Comparison of ENCODE assay signal across 10 mouse cellular contexts in the genomic region with DNA sequence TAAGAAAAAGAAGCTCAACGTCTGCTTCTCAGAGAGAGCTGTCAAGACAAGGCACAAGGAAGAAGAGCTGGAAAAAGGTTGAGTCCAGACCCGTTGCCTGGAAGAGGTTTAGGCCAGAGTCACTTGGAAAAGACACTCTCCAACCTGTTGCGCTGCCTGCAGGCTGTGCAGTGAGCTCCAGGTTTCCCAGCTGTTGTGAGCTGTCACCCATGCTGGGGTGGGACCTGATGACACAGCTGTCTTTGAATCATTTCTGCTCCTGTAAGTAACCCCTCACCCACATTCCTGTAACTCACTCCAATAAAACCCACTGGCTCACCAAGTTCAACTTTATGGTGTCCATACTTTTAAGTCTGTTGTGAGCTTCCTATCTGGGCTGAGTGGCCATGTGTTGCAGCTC. TPM values are rescaled to one million over a fixed set of nuclear protein-coding genes. Genes with fewer than 3 reads are reported as not detected.
A peak's percentile ranks its signal among the peaks of the same experiment; 100 is the strongest.
DNase-seq lines count a peak whose midpoint lies in the region; ATAC-seq and TF ChIP-seq lines count a peak whose summit lies in the region.
"Had no signal": no experiment of that assay in that cellular context is flagged by ENCODE, and none has a peak within 500 bp of the region (broad histone marks: within the 10 kb centered on the region; RNA-seq: fewer than 3 reads in every experiment).

No protein-coding gene starts in this region.

- WGBS in heart, embryonic 12.5 days = 70% methylated on average over 3 of the region's 3 CpGs
- WGBS in midbrain, embryonic 12.5 days = 90% methylated on average over 3 of the region's 3 CpGs
- 90% methylated on average over 3 of the region's 3 CpGs for WGBS in midbrain, embryonic 10.5 days
- 83% methylated on average over 3 of the region's 3 CpGs for WGBS in liver, embryonic 13.5 days (ENCODE audit: insufficient replicate concordance)
- 38% methylated on average over 3 of the region's 3 CpGs for WGBS in olfactory bulb, adult 2 months

- H3K27me3 ChIP-seq in heart, embryonic 12.5 days (replicated peaks) = no peaks in the 10 kb centered on the region
- H3K27me3 ChIP-seq in midbrain, embryonic 12.5 days = no peaks in the 10 kb centered on the region
- no peaks in the 10 kb centered on the region for H3K27me3 ChIP-seq in midbrain, embryonic 10.5 days (ENCODE audit: low read depth, poor library complexity, severe bottlenecking)
- no peaks in the 10 kb centered on the region for H3K27me3 ChIP-seq in liver, embryonic 13.5 days
- H3K27me3 ChIP-seq: intestine, embryonic 15.5 days had no signal

- ATAC-seq in heart, embryonic 12.5 days (ENCODE audit: insufficient number of reproducible peaks, low FRiP score) = no peak
- ATAC-seq in midbrain, embryonic 12.5 days (ENCODE audit: low FRiP score, low read depth) = no peak
- no peak for ATAC-seq in liver, embryonic 13.5 days (ENCODE audit: low read depth)
- no peak for ATAC-seq in inflammation-experienced regulatory T-cells, adult 6 months
- ATAC-seq: intestine, embryonic 15.5 days had no signal

- peak overlapping the region; percentile 67 for H3K27ac ChIP-seq in heart, embryonic 12.5 days (ENCODE audit: poor library complexity, severe bottlenecking)
- no peak overlapping the region for H3K27ac ChIP-seq in midbrain, embryonic 12.5 days (replicated peaks)
- no peak overlapping the region for H3K27ac ChIP-seq in midbrain, embryonic 10.5 days (replicated peaks)
- H3K27ac ChIP-seq in liver, embryonic 13.5 days = peak overlapping the region; percentile 65
- H3K27ac ChIP-seq in olfactory bulb, adult 2 months (ENCODE audit: insufficient read depth, low read depth, low read length) = peak overlapping the region; percentile 46
- H3K27ac ChIP-seq: intestine, embryonic 15.5 days had no signal

- H3K4me1 ChIP-seq in heart, embryonic 12.5 days (replicated peaks) = peaks cover 58% of the 10 kb centered on the region
- H3K4me1 ChIP-seq in midbrain, embryonic 12.5 days = peaks cover 27% of the 10 kb centered on the region
- H3K4me1 ChIP-seq in midbrain, embryonic 10.5 days = peaks cover 31% of the 10 kb centered on the region
- H3K4me1 ChIP-seq in liver, embryonic 13.5 days (replicated peaks) = peaks cover 72% of the 10 kb centered on the region
- H3K4me1 ChIP-seq in olfactory bulb, adult 2 months (ENCODE audit: control insufficient read depth, insufficient read depth, low read length) = peaks cover 20% of the 10 kb centered on the region

- no peak overlapping the region for H3K9ac ChIP-seq in heart, embryonic 12.5 days
- H3K9ac ChIP-seq in midbrain, embryonic 12.5 days (replicated peaks) = no peak overlapping the region
- H3K9ac ChIP-seq in liver, embryonic 13.5 days = no peak overlapping the region
- H3K9ac ChIP-seq: intestine, embryonic 15.5 days had no signal

- peak overlapping the region; percentile 49; the same call in 1 of the 2 replicates for H3K4me2 ChIP-seq in heart, embryonic 12.5 days
- peak overlapping the region; percentile 93 for H3K4me2 ChIP-seq in midbrain, embryonic 12.5 days (replicated peaks)
- H3K4me2 ChIP-seq in liver, embryonic 13.5 days = no peak overlapping the region
- H3K4me2 ChIP-seq: intestine, embryonic 15.5 days had no signal

- no peak for TF ChIP-seq CTCF in olfactory bulb, adult 2 months (IDR thresholded peaks at IDR 0.05; ENCODE audit: insufficient read depth, low read depth, low read length)

- H3K36me3 ChIP-seq in heart, embryonic 12.5 days = peaks cover 9% of the 10 kb centered on the region; the same call in 1 of the 2 replicates
- peaks cover 13% of the 10 kb centered on the region; the same call in 1 of the 2 replicates for H3K36me3 ChIP-seq in midbrain, embryonic 12.5 days
- peaks cover 31% of the 10 kb centered on the region for H3K36me3 ChIP-seq in midbrain, embryonic 10.5 days
- H3K36me3 ChIP-seq in liver, embryonic 13.5 days = peaks cover 12% of the 10 kb centered on the region
- H3K36me3 ChIP-seq: intestine, embryonic 15.5 days had no signal

- intact Hi-C loops in heart, postnatal 36 days (cut with DNase I) = loop anchor here (2.0 kb wide), 1 partner anchor 19 kb away; no protein-coding TSS in a partner anchor

- DNase-seq in heart, postnatal 36 days = no peak
- DNase-seq in midbrain, embryonic 10.5 days (ENCODE audit: low spot score) = no peak
- no peak for DNase-seq in liver, embryonic 13.5 days
- DNase-seq in adrenal gland, adult 2 months = no peak
- DNase-seq: left cerebral cortex, postnatal 4 days had no signal

- H3K4me3 ChIP-seq in heart, embryonic 12.5 days = no peak overlapping the region
- no peak overlapping the region for H3K4me3 ChIP-seq in midbrain, embryonic 12.5 days
- H3K4me3 ChIP-seq in midbrain, embryonic 10.5 days = no peak overlapping the region
- H3K4me3 ChIP-seq in liver, embryonic 13.5 days (replicated peaks) = no peak overlapping the region
- peak overlapping the region; percentile 52 for H3K4me3 ChIP-seq in olfactory bulb, adult 2 months (ENCODE audit: insufficient read depth, low read depth, low read length)
- H3K4me3 ChIP-seq: intestine, embryonic 15.5 days had no signal

- H3K9me3 ChIP-seq in heart, embryonic 12.5 days (replicated peaks) = no peaks in the 10 kb centered on the region
- H3K9me3 ChIP-seq in midbrain, embryonic 12.5 days = no peaks in the 10 kb centered on the region
- no peaks in the 10 kb centered on the region for H3K9me3 ChIP-seq in midbrain, embryonic 10.5 days (replicated peaks)
- no peaks in the 10 kb centered on the region for H3K9me3 ChIP-seq in liver, embryonic 13.5 days (replicated peaks)
- H3K9me3 ChIP-seq: intestine, embryonic 15.5 days had no signal

- no peak for TF ChIP-seq POLR2A in olfactory bulb, adult 2 months (IDR thresholded peaks at IDR 0.05; ENCODE audit: insufficient read depth, low read depth, low read length)

RNA-seq across cellular contexts. Expression of a gene that starts 10.7 kb away (rescaled TPM):
- 95.9 and 113 TPM in 2 replicates for polyA plus RNA-seq in heart, embryonic 12.5 days (2016; fragmentation: Nextera tagmentation; extraction: Ambion mirVana)
- 100 to 1,000 TPM; 102 to 110 TPM for total RNA-seq in heart, postnatal 36 days (2021)
- 137 and 149 TPM in 2 replicates for polyA plus RNA-seq in midbrain, embryonic 12.5 days (2016; fragmentation: Nextera tagmentation; extraction: Ambion mirVana)
- 81.7 and 88.3 TPM in 2 replicates for polyA plus RNA-seq in midbrain, embryonic 10.5 days (2016; fragmentation: Nextera tagmentation; extraction: Ambion mirVana)
- 56.7 and 63.5 TPM in 2 replicates for polyA plus RNA-seq in liver, embryonic 13.5 days (2015; fragmentation: Nextera tagmentation; extraction: Ambion mirVana)
- polyA plus RNA-seq in olfactory bulb, adult 2 months (2012; ENCODE audit: insufficient read depth, insufficient read length, low replicate concordance, missing spikeins) = 264 TPM in 1 of 2 replicates, not detected in the other
- polyA plus RNA-seq in inflammation-experienced regulatory T-cells, adult 6 months (2017; shearing (Covaris generic)) = 10 to 100 TPM; 31.7 to 35.5 (median 33.8) TPM
- total RNA-seq in adrenal gland, adult 2 months (2021) = 100 to 1,000 TPM; 136 to 162 TPM
- 41.2 and 50.8 TPM in 2 replicates for polyA plus RNA-seq in adrenal gland, adult 2 months (2012; rRNA removed)

Comparison
In these comparisons a context has a peak if more than half of its experiments do, and no peak if none do; other contexts are left out.
1. H3K27ac ChIP-seq: peak in heart, embryonic 12.5 days (single experiment), liver, embryonic 13.5 days (single experiment) and olfactory bulb, adult 2 months (single experiment); none in midbrain, embryonic 12.5 days (single experiment) and midbrain, embryonic 10.5 days (single experiment).